Mouse (Mus musculus): ENCODE measurements around the gene Slc25a4. TPM values are rescaled to one million over a fixed set of nuclear protein-coding genes. Genes with fewer than 3 reads are reported as not detected.

Gene Slc25a4
- polyA plus RNA-seq, 1 experiment from 2014 or later, result 582 TPM

DNA sequence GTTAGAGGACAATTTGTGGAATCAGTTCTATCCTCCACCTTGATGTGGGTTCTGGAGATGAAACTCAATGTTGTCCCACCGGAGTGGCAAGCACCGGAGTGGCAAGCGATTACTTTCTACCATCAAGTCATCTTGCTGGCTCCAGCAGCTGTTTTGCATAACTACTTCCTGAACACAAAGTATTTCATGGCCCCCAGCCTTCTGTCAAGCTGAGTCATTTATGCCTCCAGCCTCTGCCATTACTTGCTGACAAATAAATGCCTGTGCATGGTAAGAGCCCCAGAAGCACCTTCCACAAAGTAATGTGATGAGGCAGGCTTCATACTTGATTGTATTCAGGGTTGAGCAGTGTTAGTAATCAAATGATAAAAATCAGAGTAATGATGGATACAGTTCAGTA lies 14.2 kb downstream of the Slc25a4 start:
- no peaks in the 10 kb centered on the region for H3K9me3 ChIP-seq (ENCODE audit: control insufficient read depth, low read length)
- no peak overlapping the region for H3K4me2 ChIP-seq (ENCODE audit: low read depth, low read length)
- WGBS, result 71% methylated on average over 3 of the region's 3 CpGs
- no peaks in the 10 kb centered on the region for H3K27me3 ChIP-seq (replicated peaks; ENCODE audit: control insufficient read depth, insufficient read depth, low read length)
- ATAC-seq (ENCODE audit: low read depth) (no peak), DNase-seq (ENCODE audit: low spot score) (no peak)
- H3K36me3 ChIP-seq (ENCODE audit: control insufficient read depth, insufficient read depth, low read length), result peaks cover 40% of the 10 kb centered on the region
- H3K4me1 ChIP-seq (ENCODE audit: control insufficient read depth, insufficient read depth, low read length), result no peaks in the 10 kb centered on the region
- no peak overlapping the region for H3K4me3 ChIP-seq (ENCODE audit: low read depth, low read length)
- H3K27ac ChIP-seq (replicated peaks; ENCODE audit: low read depth, low read length), result no peak overlapping the region
- no peak overlapping the region for H3K9ac ChIP-seq (ENCODE audit: low read depth, low read length)

DNA sequence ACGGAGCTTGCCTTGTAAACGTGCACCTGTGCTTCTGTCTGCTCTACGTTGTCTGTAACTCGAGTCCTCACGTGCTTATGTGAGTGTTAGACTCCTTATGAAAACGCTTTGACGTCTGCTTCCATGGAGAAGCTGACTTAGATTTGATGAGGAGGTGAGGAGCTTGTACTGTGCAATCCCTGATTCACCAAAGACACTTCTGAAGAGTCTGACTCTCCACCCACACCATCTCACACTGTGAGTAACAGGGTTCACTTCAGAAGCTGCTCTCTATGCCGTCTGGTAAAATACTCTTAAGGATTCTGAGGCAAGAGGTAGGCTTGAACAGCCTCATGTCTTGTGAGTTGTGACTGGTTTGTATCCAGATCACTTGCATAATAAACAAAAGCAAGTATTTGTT lies 18.0 kb downstream of the Slc25a4 start:
- H3K9ac ChIP-seq (ENCODE audit: low read depth, low read length), result no peak overlapping the region
- H3K4me1 ChIP-seq (ENCODE audit: control insufficient read depth, insufficient read depth, low read length), result no peaks in the 10 kb centered on the region
- H3K9me3 ChIP-seq (ENCODE audit: control insufficient read depth, low read length), result no peaks in the 10 kb centered on the region
- WGBS, result 82% methylated on average over 8 of the region's 8 CpGs
- H3K4me3 ChIP-seq (ENCODE audit: low read depth, low read length), result no peak overlapping the region
- no peak for ATAC-seq (ENCODE audit: low read depth)
- no peak for DNase-seq (ENCODE audit: low spot score)
- H3K4me2 ChIP-seq (ENCODE audit: low read depth, low read length), result no peak overlapping the region
- no peaks in the 10 kb centered on the region for H3K27me3 ChIP-seq (replicated peaks; ENCODE audit: control insufficient read depth, insufficient read depth, low read length)
- H3K36me3 ChIP-seq (ENCODE audit: control insufficient read depth, insufficient read depth, low read length), result peaks cover 49% of the 10 kb centered on the region
- H3K27ac ChIP-seq (replicated peaks; ENCODE audit: low read depth, low read length), result no peak overlapping the region

GRCm38 (mm10) chr8:46185361-46185760 lies 25.7 kb downstream of the Slc25a4 start:
- peaks cover 18% of the 10 kb centered on the region for H3K36me3 ChIP-seq (ENCODE audit: control insufficient read depth, insufficient read depth, low read length)
- no peaks in the 10 kb centered on the region for H3K4me1 ChIP-seq (ENCODE audit: control insufficient read depth, insufficient read depth, low read length)
- DNase-seq (ENCODE audit: low spot score) (peak; percentile 74), ATAC-seq (ENCODE audit: low read depth) (no peak)
- WGBS, result 4% methylated on average over 2 of the region's 2 CpGs
- H3K4me2 ChIP-seq (ENCODE audit: low read depth, low read length), result no peak overlapping the region
- H3K4me3 ChIP-seq (ENCODE audit: low read depth, low read length), result no peak overlapping the region
- no peaks in the 10 kb centered on the region for H3K27me3 ChIP-seq (replicated peaks; ENCODE audit: control insufficient read depth, insufficient read depth, low read length)
- H3K9ac ChIP-seq (ENCODE audit: low read depth, low read length), result no peak overlapping the region
- H3K9me3 ChIP-seq (ENCODE audit: control insufficient read depth, low read length), result no peaks in the 10 kb centered on the region
- no peak overlapping the region for H3K27ac ChIP-seq (replicated peaks; ENCODE audit: low read depth, low read length)

DNA sequence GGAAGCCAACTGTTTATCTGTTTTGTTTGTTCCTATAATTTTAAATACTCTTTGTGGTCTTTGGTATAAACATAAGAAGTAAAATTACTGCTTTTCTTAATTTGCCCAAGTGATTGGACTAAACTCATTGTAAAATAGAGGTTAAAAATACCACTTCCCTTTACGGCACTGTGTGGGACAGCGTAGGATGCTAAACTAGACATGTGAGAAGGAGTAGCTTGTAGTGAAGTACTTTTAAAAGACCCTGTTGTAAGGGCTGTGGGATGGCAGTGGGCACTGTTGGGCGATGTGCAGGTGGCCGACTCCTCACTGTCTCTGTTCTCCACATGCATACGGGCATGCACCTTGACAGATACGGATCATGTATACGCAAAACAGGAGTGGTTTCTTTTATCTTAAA lies 30.9 kb downstream of the Slc25a4 start:
- Histone ChIP-seq H3K9ac (ENCODE audit: low read depth, low read length) (no peak overlapping the region), H3K4me1 (ENCODE audit: control insufficient read depth, insufficient read depth, low read length) (no peaks in the 10 kb centered on the region), H3K36me3 (ENCODE audit: control insufficient read depth, insufficient read depth, low read length) (peaks cover 20% of the 10 kb centered on the region; the same call in 1 of the 2 replicates), H3K4me2 (ENCODE audit: low read depth, low read length) (no peak overlapping the region), H3K27me3 (replicated peaks; ENCODE audit: control insufficient read depth, insufficient read depth, low read length) (no peaks in the 10 kb centered on the region), H3K27ac (replicated peaks; ENCODE audit: low read depth, low read length) (no peak overlapping the region), H3K4me3 (ENCODE audit: low read depth, low read length) (no peak overlapping the region), H3K9me3 (ENCODE audit: control insufficient read depth, low read length) (no peaks in the 10 kb centered on the region)
- DNase-seq (ENCODE audit: low spot score) (no peak), ATAC-seq (ENCODE audit: low read depth) (no peak)
- WGBS, result 91% methylated on average over 7 of the region's 7 CpGs

DNA sequence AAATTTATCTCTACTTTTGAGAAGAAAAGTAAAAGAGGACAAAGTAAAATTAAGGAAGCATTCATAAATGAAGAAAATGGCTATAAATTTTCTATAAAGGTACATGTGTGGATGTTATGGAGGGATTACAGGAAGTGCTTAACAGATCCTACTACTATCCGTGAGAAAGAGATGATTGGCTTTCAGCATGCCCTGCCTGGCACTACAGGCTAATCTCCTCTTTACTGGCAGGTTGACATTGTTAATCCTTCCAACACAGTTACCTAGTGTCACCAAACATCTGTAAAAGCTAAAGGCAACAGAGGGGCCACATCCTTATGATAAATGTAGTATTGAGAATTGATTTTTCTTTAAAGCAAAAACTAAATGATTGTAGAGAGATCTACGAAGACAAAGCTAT lies 37.4 kb downstream of the Slc25a4 start:
- ATAC-seq (ENCODE audit: low read depth) (no peak), DNase-seq (ENCODE audit: low spot score) (no peak)
- H3K9me3 ChIP-seq (ENCODE audit: control insufficient read depth, low read length), result no peaks in the 10 kb centered on the region
- H3K4me2 ChIP-seq (ENCODE audit: low read depth, low read length), result no peak overlapping the region
- no peak overlapping the region for H3K27ac ChIP-seq (replicated peaks; ENCODE audit: low read depth, low read length)
- 72% methylated on average over 2 of the region's 2 CpGs for WGBS
- no peak overlapping the region for H3K4me3 ChIP-seq (ENCODE audit: low read depth, low read length)
- no peak overlapping the region for H3K9ac ChIP-seq (ENCODE audit: low read depth, low read length)
- H3K27me3 ChIP-seq (replicated peaks; ENCODE audit: control insufficient read depth, insufficient read depth, low read length), result no peaks in the 10 kb centered on the region
- no peaks in the 10 kb centered on the region for H3K4me1 ChIP-seq (ENCODE audit: control insufficient read depth, insufficient read depth, low read length)
- peaks cover 25% of the 10 kb centered on the region for H3K36me3 ChIP-seq (ENCODE audit: control insufficient read depth, insufficient read depth, low read length)

GRCm38 (mm10) chr8:46163870-46164190 lies 47.3 kb downstream of the Slc25a4 start:
- H3K27ac ChIP-seq (replicated peaks; ENCODE audit: low read depth, low read length), result peak overlapping the region; percentile 77; the same call in 1 of the 2 replicates
- peak overlapping the region; percentile 80 for H3K4me3 ChIP-seq (ENCODE audit: low read depth, low read length)
- peak overlapping the region; percentile 86 for H3K4me2 ChIP-seq (ENCODE audit: low read depth, low read length)
- H3K9me3 ChIP-seq (ENCODE audit: control insufficient read depth, low read length), result no peaks in the 10 kb centered on the region
- no peaks in the 10 kb centered on the region for H3K36me3 ChIP-seq (ENCODE audit: control insufficient read depth, insufficient read depth, low read length)
- H3K4me1 ChIP-seq (ENCODE audit: control insufficient read depth, insufficient read depth, low read length), result peaks cover 12% of the 10 kb centered on the region; the same call in 1 of the 2 replicates
- DNase-seq (ENCODE audit: low spot score) (no peak), ATAC-seq (ENCODE audit: low read depth) (no peak)
- peak overlapping the region; percentile 88 for H3K9ac ChIP-seq (ENCODE audit: low read depth, low read length)
- no peaks in the 10 kb centered on the region for H3K27me3 ChIP-seq (replicated peaks; ENCODE audit: control insufficient read depth, insufficient read depth, low read length)
- WGBS, result under 1% methylated on average over 21 of the region's 25 CpGs

DNA sequence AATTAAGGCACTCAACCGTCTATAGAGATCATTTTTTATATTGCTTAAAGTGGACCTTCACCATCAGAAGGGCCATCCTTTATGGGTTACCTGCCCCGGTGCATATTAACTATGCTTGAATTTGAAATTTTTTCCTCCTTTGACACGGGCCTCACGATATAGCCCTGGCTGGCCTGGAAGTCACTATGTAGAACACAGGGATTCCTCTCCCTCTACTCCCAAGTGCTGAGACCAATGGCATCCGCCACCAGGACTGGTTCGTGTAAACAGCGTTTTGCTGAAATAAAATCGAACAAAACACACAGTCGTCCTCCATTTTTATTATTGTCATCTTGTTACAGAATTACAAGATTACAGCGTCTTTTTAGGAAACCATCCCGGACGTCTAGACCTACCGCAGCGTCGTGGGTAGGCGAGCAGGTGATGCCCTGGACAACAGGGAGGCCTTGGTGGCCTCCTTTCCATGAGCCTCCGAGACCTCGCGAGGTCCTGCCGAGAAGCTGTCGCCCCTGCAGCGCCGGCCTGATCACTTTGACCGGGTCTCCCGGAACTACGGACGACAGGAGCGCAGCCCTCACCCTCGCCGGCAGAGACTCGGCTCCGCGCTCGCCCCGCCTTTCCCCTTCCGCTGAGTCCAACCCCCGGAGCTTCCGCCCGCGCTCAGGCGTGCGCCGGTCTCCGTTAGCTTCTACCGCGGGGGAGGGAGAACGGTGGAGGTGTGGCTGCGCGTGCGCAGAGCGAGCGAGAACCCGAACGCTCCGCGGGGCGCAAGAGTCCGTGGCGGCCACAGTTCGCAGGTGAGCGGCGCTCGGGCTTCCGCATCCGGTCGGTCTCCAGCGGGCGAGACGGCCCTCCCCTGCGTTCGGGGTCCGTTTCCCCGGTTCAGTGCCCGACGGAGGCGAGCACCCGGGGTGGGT lies 47.9 kb downstream of the Slc25a4 start:
- peak overlapping the region; percentile 86 for H3K4me2 ChIP-seq (ENCODE audit: low read depth, low read length)
- H3K9ac ChIP-seq (ENCODE audit: low read depth, low read length), result peak overlapping the region; percentile 88
- no peaks in the 10 kb centered on the region for H3K9me3 ChIP-seq (ENCODE audit: control insufficient read depth, low read length)
- peak overlapping the region; percentile 77 for H3K27ac ChIP-seq (replicated peaks; ENCODE audit: low read depth, low read length)
- H3K4me1 ChIP-seq (ENCODE audit: control insufficient read depth, insufficient read depth, low read length), result peaks cover 12% of the 10 kb centered on the region; the same call in 1 of the 2 replicates
- no peaks in the 10 kb centered on the region for H3K27me3 ChIP-seq (replicated peaks; ENCODE audit: control insufficient read depth, insufficient read depth, low read length)
- WGBS, result 3% methylated on average over 61 of the region's 77 CpGs
- peak; percentile 97 for DNase-seq (ENCODE audit: low spot score)
- peak overlapping the region; percentile 80 for H3K4me3 ChIP-seq (ENCODE audit: low read depth, low read length)
- ATAC-seq (ENCODE audit: low read depth), result peak; percentile 98
- no peaks in the 10 kb centered on the region for H3K36me3 ChIP-seq (ENCODE audit: control insufficient read depth, insufficient read depth, low read length)
